Mouse (Mus musculus) mammary gland, adult 2 months (tissue): Measurements from ENCODE around the gene Olfr164. TPM values are rescaled to one million over a fixed set of nuclear protein-coding genes. Genes with fewer than 3 reads are reported as not detected.

Experiments used
- polyA plus RNA-seq: library from polyadenylated mRNA; depleted of rRNA; stranded (reverse); fragments of >200 nt; gene quantifications from 2 replicates; pipeline ENCODE4 v1.2.3, GENCODE M21; 2012; ENCODE audit warnings: low replicate concordance; rRNA removed

The Olfr164 gene
- not detected in 2 replicates for polyA plus RNA-seq

DNA sequence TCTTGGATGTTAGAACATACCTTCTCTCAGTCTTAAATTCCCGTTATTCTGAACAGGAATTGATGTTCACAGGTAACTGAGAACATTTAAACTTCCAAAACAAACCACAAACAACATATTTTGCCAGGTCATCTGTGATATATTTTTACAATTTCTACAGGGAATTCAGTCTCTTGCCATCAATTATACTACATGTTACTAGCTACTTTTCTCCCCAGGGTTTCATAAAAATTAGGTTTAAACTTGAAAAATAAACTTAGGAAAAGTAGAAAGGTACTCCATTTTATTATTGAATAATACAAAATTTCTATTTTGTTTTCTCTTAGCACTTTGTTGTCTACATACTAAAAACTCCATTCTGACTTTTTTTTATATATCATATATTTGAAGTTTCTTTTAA is at the start of gene Olfr164:
Gene Olfr164, minus strand, starts transcription at position 101 of the 400 bp plus-strand sequence.

Other genes starting within 250 kb of the Olfr164 start
- not detected in 2 replicates for gene Olfr165, start 109.1 kb upstream of the Olfr164 start, polyA plus RNA-seq
- 0.11 TPM in 1 of 2 replicates, not detected in the other for gene Olfr166, start 169.6 kb upstream of the Olfr164 start, polyA plus RNA-seq
- gene Olfr167, start 208.2 kb upstream of the Olfr164 start, polyA plus RNA-seq: not detected in 2 replicates
- not detected in 2 replicates for gene Olfr168, start 221.5 kb upstream of the Olfr164 start, polyA plus RNA-seq